Mouse (Mus musculus) heart, embryonic 12.5 days (tissue): ENCODE measurements at regions not wholly inside any gene's neighbourhood (a gene's known extent, or its start where the extent isn't known, plus 50 kb on each side); places are given as distances from the start of the nearest gene placed in this dataset.

ENCODE experiments used
- ATAC-seq: fragments of 200-750 bp; cut with Nextera tagmentation; 2 replicates; pipeline ENCODE4 v1.8.0; 2017; ENCODE audit warnings: moderate TSS enrichment, moderate library complexity; ENCODE audit not compliant: insufficient number of reproducible peaks, low FRiP score
- H3K27ac ChIP-seq: fragments of 300-500 bp; sonication (generic); 2 replicates; pipeline ENCODE4 v1.5.1; 2016; ENCODE audit warnings: mild to moderate bottlenecking, moderate library complexity; ENCODE audit not compliant: poor library complexity, severe bottlenecking
- H3K27me3 ChIP-seq: fragments of 300-500 bp; sonication (generic); replicated peaks from 2 replicates; pipeline ENCODE4 v1.6.1; 2016; ENCODE audit warnings: mild to moderate bottlenecking, moderate library complexity
- H3K36me3 ChIP-seq: fragments of 300-500 bp; sonication (generic); 2 replicates; pipeline ENCODE4 v1.6.1; 2016; ENCODE audit warnings: mild to moderate bottlenecking, moderate library complexity
- H3K4me1 ChIP-seq: fragments of 300-500 bp; sonication (generic); replicated peaks from 2 replicates; pipeline ENCODE4 v1.6.1; 2016; ENCODE audit warnings: mild to moderate bottlenecking
- H3K4me2 ChIP-seq: fragments of 300-500 bp; sonication (generic); 2 replicates; pipeline ENCODE4 v1.6.1; 2016; ENCODE audit warnings: mild to moderate bottlenecking, moderate library complexity
- H3K4me3 ChIP-seq: fragments of 300-500 bp; sonication (generic); 2 replicates; pipeline ENCODE4 v1.5.1; 2016; ENCODE audit warnings: mild to moderate bottlenecking
- H3K9ac ChIP-seq: fragments of 300-500 bp; sonication (generic); 2 replicates; pipeline ENCODE4 v1.6.1; 2016; ENCODE audit warnings: mild to moderate bottlenecking, moderate library complexity
- H3K9me3 ChIP-seq: fragments of 300-500 bp; sonication (generic); replicated peaks from 2 replicates; pipeline ENCODE4 v1.6.1; 2016; ENCODE audit warnings: mild to moderate bottlenecking, moderate library complexity
- WGBS: fragments of 180-500 bp; shearing (Covaris S2); methylation state at CpG from one replicate; pipeline ENCODE4 v1.1.7; 2016; 5-methylcytosine and 5-hydroxymethylcytosine counted together

DNA sequence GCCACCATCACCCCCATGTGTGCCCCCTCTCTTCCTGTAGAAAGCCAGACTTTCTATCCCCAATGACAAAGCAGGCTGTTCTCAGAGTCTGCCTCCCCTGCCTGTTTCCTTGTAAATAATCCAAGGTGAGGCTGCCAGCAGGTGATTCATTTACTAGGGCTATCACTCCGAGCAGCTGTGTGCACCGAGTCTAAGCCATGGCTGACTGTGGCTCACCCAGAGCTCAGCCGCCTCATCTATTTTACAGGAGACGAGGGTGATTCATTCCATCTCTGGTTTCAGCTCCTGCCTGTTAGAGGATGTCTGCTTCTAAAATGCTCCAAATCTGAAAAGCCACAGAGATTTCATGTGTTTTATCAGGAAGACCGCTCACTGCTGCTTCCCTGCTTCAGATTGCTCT, 88.5 kb upstream of the Tpm1 start:
- Histone ChIP-seq H3K4me3 (no peak overlapping the region), H3K36me3 (no peaks in the 10 kb centered on the region), H3K27me3 (no peaks in the 10 kb centered on the region), H3K9ac (0 out of 2 replicates have a peak overlapping the region, but pooled peaks have one; percentile 27), H3K4me2 (no peak overlapping the region), H3K9me3 (no peaks in the 10 kb centered on the region), H3K4me1 (peaks cover 32% of the 10 kb centered on the region), H3K27ac (peak overlapping the region; percentile 5; the same call in 1 of the 2 replicates)
- WGBS = 54% methylated on average over 5 of the region's 5 CpGs
- no peak for ATAC-seq

DNA sequence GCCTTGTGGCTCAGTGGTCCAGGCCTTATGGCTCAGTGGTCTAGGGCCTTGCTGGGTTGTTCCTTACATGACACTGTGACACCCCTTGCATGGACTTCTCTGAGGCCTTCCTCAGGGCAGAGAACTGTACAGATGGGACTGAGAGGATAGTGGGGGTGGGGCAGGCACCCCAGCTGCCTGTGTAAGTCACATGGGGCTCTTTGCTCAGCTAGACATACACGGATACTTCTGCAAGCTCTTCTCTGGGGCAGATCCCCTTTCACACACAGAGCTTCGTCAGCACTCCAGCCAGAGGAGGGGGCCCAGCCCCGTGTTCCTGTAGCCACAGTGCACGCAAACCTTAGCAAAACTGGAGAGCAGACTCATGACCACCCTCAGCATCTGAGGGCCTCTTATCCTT, 87.9 kb upstream of the Tpm1 start:
- Histone ChIP-seq H3K9ac (0 out of 2 replicates have a peak overlapping the region, but pooled peaks have one; percentile 27), H3K4me1 (peaks cover 36% of the 10 kb centered on the region), H3K27me3 (no peaks in the 10 kb centered on the region), H3K36me3 (no peaks in the 10 kb centered on the region), H3K4me3 (no peak overlapping the region), H3K4me2 (no peak overlapping the region), H3K27ac (peak overlapping the region; percentile 5; the same call in 1 of the 2 replicates), H3K9me3 (no peaks in the 10 kb centered on the region)
- WGBS = 59% methylated on average over 4 of the region's 4 CpGs
- ATAC-seq = no peak

DNA sequence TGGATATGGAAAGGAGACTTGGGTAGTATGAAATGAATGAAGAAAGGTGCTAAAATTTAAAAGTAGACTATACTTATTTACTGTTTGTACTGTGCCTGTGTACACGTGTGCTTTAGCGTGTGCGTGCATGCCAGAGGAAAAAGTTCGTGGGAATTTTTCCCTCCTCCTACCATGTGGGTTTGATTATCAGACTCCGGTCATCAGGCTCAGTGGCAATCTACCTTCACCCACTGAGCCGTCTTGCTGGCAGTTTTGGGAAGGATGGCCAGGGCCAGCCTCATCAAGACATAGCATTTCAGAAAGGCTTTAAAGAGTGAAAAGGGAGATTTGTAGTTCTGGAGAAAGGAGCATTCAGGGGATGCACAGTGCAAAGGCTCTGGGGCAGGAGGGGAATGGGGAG, 87.0 kb upstream of the Tpm1 start:
- H3K4me3 ChIP-seq = no peak overlapping the region
- 76% methylated on average over 6 of the region's 6 CpGs for WGBS
- H3K36me3 ChIP-seq = no peaks in the 10 kb centered on the region
- ATAC-seq = no peak
- H3K4me1 ChIP-seq = peaks cover 35% of the 10 kb centered on the region
- no peaks in the 10 kb centered on the region for H3K27me3 ChIP-seq
- H3K4me2 ChIP-seq = no peak overlapping the region
- no peak overlapping the region for H3K27ac ChIP-seq
- no peaks in the 10 kb centered on the region for H3K9me3 ChIP-seq
- H3K9ac ChIP-seq = no peak overlapping the region

DNA sequence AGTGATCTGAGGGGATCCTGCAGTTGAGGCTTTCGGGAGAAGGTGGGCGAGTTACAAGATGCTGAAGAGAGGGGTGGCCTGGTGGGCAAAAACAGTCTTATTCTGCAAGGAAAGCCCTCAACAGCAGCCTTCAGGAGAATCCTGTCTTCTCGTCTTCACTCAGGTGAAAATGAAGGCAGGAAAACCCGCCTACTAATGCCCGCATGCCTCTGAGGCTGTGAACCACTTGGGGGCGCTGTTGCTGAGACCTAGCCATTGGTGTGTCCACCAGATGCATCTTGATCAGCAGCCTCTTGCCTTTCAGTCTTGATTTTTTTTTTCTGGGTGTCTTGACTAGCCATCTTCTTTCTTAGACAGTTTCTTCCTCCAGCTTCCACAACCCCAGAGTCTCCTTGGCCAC, 85.2 kb upstream of the Tpm1 start:
- no peak for ATAC-seq
- H3K4me3 ChIP-seq = no peak overlapping the region
- 69% methylated on average over 6 of the region's 6 CpGs for WGBS

DNA sequence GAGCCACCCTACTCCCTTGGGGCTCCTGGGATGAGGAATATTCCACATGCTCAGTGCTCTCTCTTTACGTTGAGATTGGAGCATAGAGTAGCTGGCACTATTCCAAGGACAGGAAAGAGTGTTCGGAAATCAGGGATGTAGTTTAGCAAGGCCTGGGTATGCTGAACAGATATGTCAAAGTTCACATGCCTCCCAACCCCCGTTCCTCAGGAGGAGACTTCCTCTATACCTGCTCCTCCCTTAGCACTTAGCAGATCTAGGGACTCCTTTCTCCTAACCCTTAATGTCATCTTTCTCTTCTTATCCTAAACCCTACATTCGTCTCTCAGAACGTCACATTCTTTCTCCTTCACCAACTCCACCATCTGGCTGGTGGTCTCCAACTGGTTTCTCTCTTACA, 83.2 kb upstream of the Tpm1 start:
- Histone ChIP-seq H3K4me2 (no peak overlapping the region), H3K36me3 (no peaks in the 10 kb centered on the region), H3K27me3 (no peaks in the 10 kb centered on the region), H3K27ac (no peak overlapping the region), H3K9me3 (no peaks in the 10 kb centered on the region), H3K9ac (no peak overlapping the region), H3K4me3 (no peak overlapping the region), H3K4me1 (peaks cover 19% of the 10 kb centered on the region)
- no peak for ATAC-seq
- 43% methylated on average over 5 of the region's 5 CpGs for WGBS

More for the DNA sequence above, 85.2 kb upstream of the Tpm1 start:
- Histone ChIP-seq H3K27me3 (no peaks in the 10 kb centered on the region), H3K27ac (no peak overlapping the region), H3K9ac (no peak overlapping the region), H3K9me3 (no peaks in the 10 kb centered on the region), H3K36me3 (no peaks in the 10 kb centered on the region), H3K4me1 (peaks cover 26% of the 10 kb centered on the region), H3K4me2 (no peak overlapping the region)

DNA sequence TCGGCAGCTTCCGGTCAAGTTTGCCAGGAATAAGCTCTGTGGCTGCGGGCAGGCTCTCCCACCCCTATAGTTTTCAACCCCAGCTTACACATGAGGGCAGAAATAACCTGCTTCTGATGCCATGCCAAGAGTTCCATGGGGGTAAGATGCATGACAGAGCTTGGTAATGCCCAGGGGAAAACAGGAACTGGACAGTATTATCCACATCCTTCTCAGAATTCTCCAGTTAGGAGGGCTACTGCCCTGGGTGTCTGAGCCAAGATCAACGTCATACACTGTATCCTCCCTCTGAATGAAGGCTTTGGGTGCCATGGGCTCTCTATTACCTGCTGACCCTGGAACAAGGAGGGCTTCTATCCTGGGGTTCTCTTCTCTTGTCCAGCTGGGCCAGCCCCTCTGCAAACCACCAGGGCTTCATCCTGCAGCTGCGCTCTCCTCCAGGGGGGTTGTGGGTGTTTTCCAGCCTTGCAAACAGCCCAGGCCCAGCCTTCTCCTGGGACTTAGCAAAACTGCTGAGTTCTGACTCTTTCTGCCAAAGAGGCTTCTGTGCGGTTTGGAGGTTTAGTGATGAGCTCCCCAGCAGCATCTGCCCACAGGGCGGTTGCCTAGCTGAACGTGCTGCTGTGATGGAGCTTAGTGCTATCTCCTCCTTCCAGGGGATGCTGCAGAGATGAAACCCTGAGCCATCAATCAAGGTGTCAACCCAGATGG, 81.7 kb upstream of the Tpm1 start:
- Histone ChIP-seq H3K4me2 (no peak overlapping the region), H3K9me3 (no peaks in the 10 kb centered on the region), H3K36me3 (no peaks in the 10 kb centered on the region), H3K4me3 (no peak overlapping the region), H3K27ac (no peak overlapping the region), H3K4me1 (0 out of 2 replicates have a peak, but pooled peaks cover 11% of the 10 kb centered on the region), H3K27me3 (no peaks in the 10 kb centered on the region), H3K9ac (no peak overlapping the region; the same call in 1 of the 2 replicates)
- no peak for ATAC-seq
- WGBS = 73% methylated on average over 8 of the region's 8 CpGs

DNA sequence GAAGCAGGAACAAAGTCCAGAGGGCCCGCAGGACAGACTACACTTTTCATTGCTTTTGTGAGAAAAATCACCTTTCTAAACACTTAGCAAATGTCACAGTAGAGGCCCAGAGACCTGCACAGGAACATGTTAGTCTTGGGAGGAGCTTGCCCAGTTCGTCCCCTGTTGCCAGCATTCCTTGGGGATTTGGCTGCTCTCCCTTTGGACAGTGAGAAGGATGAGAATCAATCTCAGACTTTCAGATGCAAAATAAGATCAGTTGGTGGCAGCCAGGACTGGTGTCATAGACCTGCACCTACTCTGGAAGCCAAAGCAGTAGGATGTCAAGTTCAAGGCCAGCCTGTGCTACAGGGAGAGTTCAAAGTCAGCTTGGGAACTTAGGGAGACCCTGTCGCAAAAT, 80.7 kb upstream of the Tpm1 start:
- Histone ChIP-seq H3K36me3 (no peaks in the 10 kb centered on the region), H3K27ac (no peak overlapping the region), H3K9ac (no peak overlapping the region), H3K9me3 (no peaks in the 10 kb centered on the region), H3K4me2 (no peak overlapping the region), H3K4me3 (no peak overlapping the region), H3K4me1 (0 out of 2 replicates have a peak, but pooled peaks cover 11% of the 10 kb centered on the region), H3K27me3 (no peaks in the 10 kb centered on the region)
- WGBS = 77% methylated on average over 3 of the region's 3 CpGs
- ATAC-seq = no peak

DNA sequence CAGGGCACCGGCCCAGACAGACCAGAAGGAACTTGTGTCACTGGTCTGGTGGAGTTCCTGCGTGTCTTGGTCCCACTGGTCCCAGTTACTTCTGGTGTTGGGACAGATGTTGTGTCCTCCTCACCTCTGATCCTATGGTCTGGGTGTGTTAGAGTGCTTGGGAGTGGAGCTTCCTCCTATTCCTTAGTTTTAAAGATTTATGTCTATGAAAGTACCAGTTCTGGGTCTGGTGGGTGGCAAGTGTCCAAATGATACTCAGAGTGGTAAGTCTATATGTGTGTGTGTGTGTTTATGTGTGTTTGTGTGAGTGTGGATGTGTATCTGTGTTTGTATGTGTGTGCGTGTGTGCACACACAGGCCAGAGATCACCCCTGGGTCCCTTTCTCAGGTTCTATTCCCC, 79.9 kb upstream of the Tpm1 start:
- no peaks in the 10 kb centered on the region for H3K27me3 ChIP-seq
- H3K9ac ChIP-seq = no peak overlapping the region
- no peak overlapping the region for H3K4me3 ChIP-seq
- no peak overlapping the region for H3K27ac ChIP-seq
- WGBS = 92% methylated on average over 3 of the region's 3 CpGs
- H3K36me3 ChIP-seq = no peaks in the 10 kb centered on the region
- ATAC-seq = no peak
- no peak overlapping the region for H3K4me2 ChIP-seq
- 0 out of 2 replicates have a peak, but pooled peaks cover 11% of the 10 kb centered on the region for H3K4me1 ChIP-seq
- H3K9me3 ChIP-seq = no peaks in the 10 kb centered on the region

DNA sequence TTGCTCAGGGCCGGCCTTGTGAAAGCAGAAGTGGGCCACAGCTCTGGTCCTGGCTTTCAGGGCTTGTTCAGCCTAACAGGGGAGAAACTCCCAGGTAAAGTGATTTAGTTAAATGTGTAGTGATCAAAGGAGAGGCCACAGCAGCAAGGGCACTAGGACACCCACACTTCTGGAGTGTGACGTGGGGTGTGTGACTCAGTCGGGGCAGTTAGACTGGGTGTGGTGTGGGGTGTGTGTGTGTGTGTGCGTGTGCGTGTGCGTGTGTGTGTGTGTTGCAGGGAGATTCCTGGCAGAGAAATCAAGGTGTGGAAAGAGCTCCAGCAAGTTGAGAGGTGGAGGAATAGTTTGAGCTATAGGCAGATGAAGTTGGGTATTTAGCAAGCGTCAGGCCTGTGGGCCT, 72.5 kb upstream of the Tpm1 start:
- no peak for ATAC-seq
- no peaks in the 10 kb centered on the region for H3K27me3 ChIP-seq
- 88% methylated on average over 7 of the region's 7 CpGs for WGBS

DNA sequence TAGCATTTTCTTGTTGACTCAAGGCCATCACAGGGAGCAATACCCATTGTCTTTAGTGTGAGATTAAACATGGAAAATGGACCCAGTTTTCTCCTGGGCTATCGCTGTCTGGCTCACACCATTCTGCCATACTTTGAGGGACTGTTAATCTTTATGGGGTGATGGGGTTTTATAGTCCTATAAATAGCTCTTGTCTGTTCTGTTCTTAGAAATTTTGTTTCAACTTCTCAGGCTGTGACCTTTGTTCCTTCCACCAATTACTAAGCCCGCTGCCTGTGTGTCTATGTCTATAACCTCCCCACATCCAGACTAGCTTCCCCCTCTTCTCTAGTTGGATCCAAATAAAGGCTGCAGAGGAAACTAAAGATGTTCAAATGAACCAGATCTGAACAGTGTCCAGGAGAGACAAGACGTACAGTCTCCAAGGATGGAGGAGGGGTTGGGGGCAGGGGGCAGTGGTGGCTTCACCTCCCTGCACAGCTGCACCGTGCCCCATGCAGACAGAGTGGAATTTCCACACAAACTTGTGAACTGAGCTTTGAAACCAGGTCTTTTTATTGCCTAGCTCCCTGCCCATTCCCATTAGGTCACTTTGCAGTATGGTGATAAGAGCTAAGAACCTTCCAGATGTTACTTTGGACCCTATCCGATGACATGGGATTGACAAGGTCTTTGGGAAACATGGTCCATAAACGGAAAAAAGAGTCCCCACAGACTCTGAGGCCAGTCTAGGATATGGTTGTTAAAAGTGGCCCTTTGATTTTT, 69.9 kb upstream of the Tpm1 start:
- WGBS = 67% methylated on average over 6 of the region's 6 CpGs
- Histone ChIP-seq H3K9ac (no peak overlapping the region), H3K36me3 (no peaks in the 10 kb centered on the region), H3K4me3 (no peak overlapping the region), H3K9me3 (0 out of 2 replicates have a peak, but pooled peaks cover 2% of the 10 kb centered on the region), H3K27me3 (no peaks in the 10 kb centered on the region), H3K4me2 (no peak overlapping the region), H3K27ac (no peak overlapping the region), H3K4me1 (peaks cover 34% of the 10 kb centered on the region)
- ATAC-seq = no peak

More for the DNA sequence above, 72.5 kb upstream of the Tpm1 start:
- no peak overlapping the region for H3K9ac ChIP-seq
- H3K4me3 ChIP-seq = no peak overlapping the region
- H3K4me1 ChIP-seq = peaks cover 13% of the 10 kb centered on the region; the same call in 1 of the 2 replicates
- H3K9me3 ChIP-seq = 0 out of 2 replicates have a peak, but pooled peaks cover 2% of the 10 kb centered on the region
- no peak overlapping the region for H3K4me2 ChIP-seq
- H3K27ac ChIP-seq = no peak overlapping the region
- no peaks in the 10 kb centered on the region for H3K36me3 ChIP-seq

DNA sequence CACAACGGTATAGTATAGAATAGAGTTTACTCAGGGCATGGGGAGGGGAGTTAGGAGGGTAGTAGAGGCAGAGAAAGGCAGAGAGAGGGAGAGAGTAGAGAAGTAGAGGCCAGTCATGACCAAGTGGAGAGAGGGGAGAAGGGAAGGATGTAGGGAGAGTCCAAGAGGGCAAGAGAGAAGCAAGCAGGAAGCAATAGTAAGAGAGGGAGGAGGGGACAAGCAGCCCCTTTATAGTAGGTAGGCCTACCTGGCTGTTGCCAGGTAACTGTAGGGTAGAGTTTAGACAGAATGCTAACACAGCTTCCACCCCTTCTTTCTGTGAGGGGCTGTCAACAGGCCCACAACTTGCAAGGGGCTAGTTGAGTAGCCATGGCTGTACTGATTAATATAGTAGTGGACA, 69.2 kb upstream of the Tpm1 start:
- Histone ChIP-seq H3K36me3 (no peaks in the 10 kb centered on the region), H3K27me3 (no peaks in the 10 kb centered on the region), H3K27ac (no peak overlapping the region), H3K9me3 (0 out of 2 replicates have a peak, but pooled peaks cover 2% of the 10 kb centered on the region), H3K4me3 (no peak overlapping the region), H3K9ac (no peak overlapping the region), H3K4me1 (peaks cover 39% of the 10 kb centered on the region), H3K4me2 (no peak overlapping the region)
- ATAC-seq = no peak
- 86% methylated on average over 1 of the region's 1 CpGs for WGBS
